Mouse (Mus musculus): ENCODE data around the gene Dguok. TPM values are rescaled to one million over a fixed set of nuclear protein-coding genes. Genes with fewer than 3 reads are reported as not detected.

Dguok gene
- total and polyA plus RNA-seq, 3 experiments, result 8.7 to 16.7 (median 11.5) TPM

DNA sequence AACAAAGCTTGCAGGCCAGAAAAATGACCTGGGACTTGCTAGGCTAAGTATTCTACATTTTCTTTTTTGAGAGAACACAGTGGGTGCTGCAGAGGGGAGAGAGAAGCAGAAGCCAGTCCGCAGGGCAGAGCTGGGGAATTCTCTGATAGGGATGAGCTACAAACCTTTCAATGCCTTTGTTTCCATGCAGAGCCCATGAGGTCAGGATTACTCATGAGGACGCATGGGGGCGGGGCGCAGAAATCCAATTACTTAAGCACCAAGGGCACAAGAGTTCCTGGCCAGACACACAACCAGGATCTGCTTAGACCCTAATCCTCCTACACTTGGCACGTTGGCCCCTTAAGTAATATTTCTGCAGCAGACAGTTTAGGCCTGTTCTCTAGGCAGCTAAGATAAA lies 71.6 kb downstream of the Dguok start:
- no peak overlapping the region for H3K27ac ChIP-seq (ENCODE audit: insufficient read depth, low read depth)
- peaks cover 4% of the 10 kb centered on the region; the same call in 1 of the 2 replicates for H3K79me2 ChIP-seq (replicated peaks; ENCODE audit: control insufficient read depth, extremely low read depth, insufficient read depth, poor library complexity, severe bottlenecking)
- no peak for DNase-seq (ENCODE audit: extremely low read depth)
- no peak overlapping the region for H3K4me3 ChIP-seq (replicated peaks in 1 of 3; ENCODE audit: low read depth in 2 of 3, low read length in 2 of 3, poor library complexity in 1 of 3)
- no peaks in the 10 kb centered on the region for H3K27me3 ChIP-seq (replicated peaks)
- dilution Hi-C loops (cut with MboI; ENCODE audit: extremely low pct_ligation_motif_present, extremely low pct_unique_long_range_greater_than_20kb, low sequenced_read_pairs), result no loop called here
- TF ChIP-seq MAFK (IDR thresholded peaks at IDR 0.05; ENCODE audit: insufficient replicate concordance, low read length) (no peak), UBTF (IDR thresholded peaks at IDR 0.05; ENCODE audit: low read depth, low read length) (no peak), RAD21 (IDR thresholded peaks at IDR 0.05; ENCODE audit: low read depth, low read length) (no peak), NRF1 (IDR thresholded peaks at IDR 0.05; ENCODE audit: low read depth, low read length) (no peak), MEF2A (IDR thresholded peaks at IDR 0.05; ENCODE audit: borderline replicate concordance, low read depth, low read length) (no peak), CHD2 (IDR thresholded peaks at IDR 0.05; ENCODE audit: low read length) (no peak), BHLHE40 (IDR thresholded peaks at IDR 0.05; ENCODE audit: low read depth, low read length) (no peak), USF1 (IDR thresholded peaks at IDR 0.05; ENCODE audit: low read depth, low read length) (no peak), KAT2A (IDR thresholded peaks at IDR 0.05; ENCODE audit: insufficient replicate concordance, low read length) (no peak), CTCF (conservative IDR thresholded peaks at IDR 0.05 in 1 of 2, IDR thresholded peaks at IDR 0.05 in 1 of 2; ENCODE audit: low read depth in 2 of 2, low read length in 2 of 2) (no peak), CHD1 (IDR thresholded peaks at IDR 0.05; ENCODE audit: low read depth, low read length) (no peak), E2F4 (IDR thresholded peaks at IDR 0.05; ENCODE audit: insufficient replicate concordance, low read depth, low read length) (no peak), ZNF384 (IDR thresholded peaks at IDR 0.05; ENCODE audit: low read depth, low read length) (no peak)
- peaks cover 7 to 74% of the 10 kb centered on the region in 2 experiments for H3K36me3 ChIP-seq (replicated peaks in 1 of 2; ENCODE audit: control insufficient read depth in 1 of 2, insufficient read depth in 1 of 2, low read length in 1 of 2)
- no peaks in the 10 kb centered on the region for H3K9me3 ChIP-seq (replicated peaks; ENCODE audit: low read length)
- no peak overlapping the region for H3K4me2 ChIP-seq (ENCODE audit: insufficient read depth, low read depth, poor library complexity, severe bottlenecking)
- in situ Hi-C loops (cut with MboI; ENCODE audit: low pct_ligation_motif_present, low pct_unique_long_range_greater_than_20kb, low sequenced_read_pairs), result no loop called here
- H3K9ac ChIP-seq (ENCODE audit: insufficient read depth, low read depth), result no peak overlapping the region
- peaks cover 6 to 85% of the 10 kb centered on the region in 2 experiments for H3K4me1 ChIP-seq (ENCODE audit: control insufficient read depth in 1 of 2, insufficient read depth in 2 of 2)

DNA sequence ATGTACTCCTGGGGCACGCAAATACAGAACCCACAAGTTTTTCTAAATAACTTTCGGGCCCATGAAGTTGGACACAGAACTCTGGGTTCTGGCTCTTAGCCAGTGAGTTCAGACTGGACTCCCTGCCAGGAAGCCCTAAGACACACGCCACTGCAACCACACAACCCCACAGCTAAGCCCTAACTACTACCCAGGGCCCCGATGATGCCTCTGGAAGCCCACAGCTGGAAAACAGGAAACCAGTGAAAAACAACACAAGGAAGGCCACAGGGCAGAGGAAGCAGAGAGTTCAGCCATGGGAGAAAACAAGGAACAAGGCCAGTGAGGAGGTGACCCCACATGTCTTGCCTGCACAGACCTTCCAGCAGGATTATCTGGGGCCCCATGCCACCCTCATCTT lies 73.2 kb downstream of the Dguok start:
- TF ChIP-seq TBP (conservative IDR thresholded peaks at IDR 0.05; ENCODE audit: low read depth, low read length), result no peak
- in situ Hi-C loops (cut with MboI; ENCODE audit: low pct_ligation_motif_present, low pct_unique_long_range_greater_than_20kb, low sequenced_read_pairs), result no loop called here
- Histone ChIP-seq H3K27me3 (replicated peaks) (no peaks in the 10 kb centered on the region), H3K9me3 (replicated peaks; ENCODE audit: low read length) (no peaks in the 10 kb centered on the region), H3K79me2 (replicated peaks; ENCODE audit: control insufficient read depth, extremely low read depth, insufficient read depth, poor library complexity, severe bottlenecking) (peaks cover 8% of the 10 kb centered on the region; the same call in 1 of the 2 replicates), H3K9ac (ENCODE audit: insufficient read depth, low read depth) (no peak overlapping the region), H3K4me3 (replicated peaks in 1 of 3; ENCODE audit: low read depth in 2 of 3, low read length in 2 of 3, poor library complexity in 1 of 3) (no peak overlapping the region), H3K36me3 (replicated peaks in 1 of 2; ENCODE audit: control insufficient read depth in 1 of 2, insufficient read depth in 1 of 2, low read length in 1 of 2) (peaks cover 5 to 73% of the 10 kb centered on the region in 2 experiments), H3K4me1 (ENCODE audit: control insufficient read depth in 1 of 2, insufficient read depth in 2 of 2) (peaks cover under 1 to 81% of the 10 kb centered on the region in 2 experiments; a peak in 2 of 4 replicates), H3K4me2 (ENCODE audit: insufficient read depth, low read depth, poor library complexity, severe bottlenecking) (no peak overlapping the region), H3K27ac (ENCODE audit: insufficient read depth, low read depth) (no peak overlapping the region)
- no peak for DNase-seq (ENCODE audit: extremely low read depth)
- dilution Hi-C loops (cut with MboI; ENCODE audit: extremely low pct_ligation_motif_present, extremely low pct_unique_long_range_greater_than_20kb, low sequenced_read_pairs), result no loop called here

GRCm38 (mm10) chr6:83432966-83433365 lies 73.8 kb downstream of the Dguok start:
- H3K9me3 ChIP-seq (replicated peaks; ENCODE audit: low read length), result no peaks in the 10 kb centered on the region
- no peak overlapping the region for H3K4me2 ChIP-seq (ENCODE audit: insufficient read depth, low read depth, poor library complexity, severe bottlenecking)
- no peak for DNase-seq (ENCODE audit: extremely low read depth)
- peaks cover 6% of the 10 kb centered on the region; the same call in 1 of the 2 replicates for H3K79me2 ChIP-seq (replicated peaks; ENCODE audit: control insufficient read depth, extremely low read depth, insufficient read depth, poor library complexity, severe bottlenecking)
- no peaks in the 10 kb centered on the region for H3K27me3 ChIP-seq (replicated peaks)
- peaks cover 9 to 73% of the 10 kb centered on the region in 2 experiments for H3K36me3 ChIP-seq (replicated peaks in 1 of 2; ENCODE audit: control insufficient read depth in 1 of 2, insufficient read depth in 1 of 2, low read length in 1 of 2)
- dilution Hi-C loops (cut with MboI; ENCODE audit: extremely low pct_ligation_motif_present, extremely low pct_unique_long_range_greater_than_20kb, low sequenced_read_pairs), result no loop called here
- H3K9ac ChIP-seq (ENCODE audit: insufficient read depth, low read depth), result no peak overlapping the region
- H3K4me3 ChIP-seq (replicated peaks in 1 of 3; ENCODE audit: low read depth in 2 of 3, low read length in 2 of 3, poor library complexity in 1 of 3), result no peak overlapping the region
- H3K4me1 ChIP-seq (ENCODE audit: control insufficient read depth in 1 of 2, insufficient read depth in 2 of 2), result peaks cover 3 to 81% of the 10 kb centered on the region in 2 experiments; a peak in 2 of 4 replicates
- in situ Hi-C loops (cut with MboI; ENCODE audit: low pct_ligation_motif_present, low pct_unique_long_range_greater_than_20kb, low sequenced_read_pairs), result no loop called here
- H3K27ac ChIP-seq (ENCODE audit: insufficient read depth, low read depth), result no peak overlapping the region
- no peak for TF ChIP-seq GABPA (IDR thresholded peaks at IDR 0.05; ENCODE audit: insufficient replicate concordance, low read depth, low read length)
- no peak for TF ChIP-seq SMC3 (IDR thresholded peaks at IDR 0.05; ENCODE audit: low read depth, low read length)
- no peak for TF ChIP-seq BHLHE40 (IDR thresholded peaks at IDR 0.05; ENCODE audit: low read depth, low read length)
- TF ChIP-seq ZNF384 (IDR thresholded peaks at IDR 0.05; ENCODE audit: low read depth, low read length), result no peak
- TF ChIP-seq USF1 (IDR thresholded peaks at IDR 0.05; ENCODE audit: low read depth, low read length), result no peak
- no peak for TF ChIP-seq MAFK (IDR thresholded peaks at IDR 0.05; ENCODE audit: insufficient replicate concordance, low read length)
- TF ChIP-seq TCF12 (IDR thresholded peaks at IDR 0.05; ENCODE audit: low read depth, low read length), result no peak
- no peak for TF ChIP-seq E2F4 (IDR thresholded peaks at IDR 0.05; ENCODE audit: insufficient replicate concordance, low read depth, low read length)

All from CH12.LX (cell line).